Mouse (Mus musculus) neural tube, embryonic 14.5 days (tissue): Measurements from ENCODE around the gene Zfp422. TPM values are rescaled to one million over a fixed set of nuclear protein-coding genes. Genes with fewer than 3 reads are reported as not detected.
"Not testable (repeated sequence)": the region's sequence is repeated elsewhere in the genome, so short reads cannot be mapped to it uniquely, and the experiment has no call there.

Experiments used
- ATAC-seq: fragments of 200-750 bp; cut with Nextera tagmentation; 2 replicates; pipeline ENCODE4 v1.8.0; 2017; ENCODE audit warnings: low read depth, mild to moderate bottlenecking, moderate TSS enrichment, moderate library complexity
- H3K27ac ChIP-seq: fragments of 300-500 bp; sonication (generic); 2 replicates; pipeline ENCODE4 v1.5.1; 2014; ENCODE audit warnings: low read depth, mild to moderate bottlenecking, control low read depth, low read length, moderate library complexity, mixed read lengths
- H3K27me3 ChIP-seq: fragments of 300-500 bp; sonication (generic); 2 replicates; pipeline ENCODE4 v1.6.1; 2014; ENCODE audit warnings: low read length; ENCODE audit not compliant: control insufficient read depth, insufficient read depth
- H3K36me3 ChIP-seq: fragments of 300-500 bp; sonication (generic); 2 replicates; pipeline ENCODE4 v1.6.1; 2014; ENCODE audit warnings: low read length, mixed read lengths; ENCODE audit not compliant: control insufficient read depth, insufficient read depth
- H3K4me1 ChIP-seq: fragments of 300-500 bp; sonication (generic); 2 replicates; pipeline ENCODE4 v1.6.1; 2014; ENCODE audit warnings: low read length; ENCODE audit not compliant: control insufficient read depth, insufficient read depth
- H3K4me2 ChIP-seq: fragments of 300-500 bp; sonication (generic); 2 replicates; pipeline ENCODE4 v1.6.1; 2014; ENCODE audit warnings: mild to moderate bottlenecking, low read depth, low read length, control low read depth
- H3K4me3 ChIP-seq: fragments of 300-500 bp; sonication (generic); 2 replicates; pipeline ENCODE4 v1.5.1; 2014; ENCODE audit warnings: low read depth, low read length, control low read depth, mixed read lengths
- H3K9ac ChIP-seq: fragments of 300-500 bp; sonication (generic); replicated peaks from 2 replicates; pipeline ENCODE4 v1.6.1; 2014; ENCODE audit warnings: low read depth, mild to moderate bottlenecking, control low read depth, low read length, mixed read lengths
- H3K9me3 ChIP-seq: fragments of 300-500 bp; sonication (generic); 2 replicates; pipeline ENCODE4 v1.6.1; 2016; ENCODE audit warnings: low read length; ENCODE audit not compliant: control insufficient read depth
- WGBS: fragments of 180-500 bp; shearing (Covaris S2); extraction: QIAGEN DNeasy Blood & Tissue Kit; methylation state at CpG from one replicate; pipeline ENCODE4 v1.1.7; 2014; 5-methylcytosine and 5-hydroxymethylcytosine counted together
- polyA plus RNA-seq: library from polyadenylated mRNA; unstranded; fragments of >200 nt; fragmentation: Nextera tagmentation; extraction: Ambion mirVana; gene quantifications from 2 replicates; pipeline ENCODE4 v1.2.1, GENCODE M21; 2014

Zfp422 gene
- polyA plus RNA-seq, 1 experiment from 2014 or later, result 133 TPM

DNA sequence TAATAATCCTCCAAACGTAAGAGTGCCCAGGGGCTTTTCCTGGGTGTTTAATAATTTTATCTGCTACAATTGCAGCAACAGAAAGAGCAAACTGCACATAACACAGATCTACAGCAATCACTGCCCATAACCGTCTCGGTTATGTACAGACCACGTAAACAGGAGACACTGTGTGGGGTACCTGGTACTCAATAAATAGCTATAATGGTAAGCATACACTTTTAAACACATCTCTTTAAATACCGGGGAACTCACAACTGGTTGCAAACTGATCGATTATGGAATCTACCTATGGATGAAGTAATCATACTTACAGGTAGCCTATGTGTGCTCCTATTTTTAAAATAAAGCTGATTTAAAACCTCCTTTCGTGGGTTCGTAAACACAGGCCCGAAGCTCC is 704 bp downstream of the Zfp422 start:
- H3K4me2 ChIP-seq, result peak overlapping the region; percentile 81
- H3K36me3 ChIP-seq, result peaks cover 6% of the 10 kb centered on the region
- H3K27ac ChIP-seq, result peak overlapping the region; percentile 94
- WGBS, result 13% methylated on average over 9 of the region's 9 CpGs
- no peaks in the 10 kb centered on the region for H3K27me3 ChIP-seq
- peak overlapping the region; percentile 81 for H3K4me3 ChIP-seq
- H3K4me1 ChIP-seq, result peaks cover 7% of the 10 kb centered on the region; the same call in 1 of the 2 replicates
- no peaks in the 10 kb centered on the region for H3K9me3 ChIP-seq
- H3K9ac ChIP-seq, result peak overlapping the region; percentile 97
- ATAC-seq, result no peak

DNA sequence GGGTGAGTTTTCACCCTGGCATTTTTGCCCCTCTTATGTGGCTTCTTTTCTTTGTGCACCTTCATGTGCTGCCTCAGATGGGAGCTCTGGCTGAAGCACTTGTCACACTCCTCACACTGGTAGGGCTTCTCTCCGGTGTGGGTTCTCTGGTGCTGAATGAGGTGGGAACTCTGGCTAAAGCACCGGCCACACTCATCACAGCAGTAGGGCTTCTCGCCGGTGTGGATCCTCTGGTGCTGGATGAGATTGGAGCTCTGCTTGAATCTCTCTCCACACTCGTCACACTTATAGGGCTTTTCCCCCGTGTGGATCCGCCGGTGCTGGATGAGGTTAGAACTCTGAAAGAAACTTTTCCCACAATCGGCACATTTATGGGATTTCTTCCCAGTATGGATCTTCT is 2.4 kb downstream of the Zfp422 start:
- H3K4me3 ChIP-seq, H3K36me3 ChIP-seq, H3K9me3 ChIP-seq, H3K4me2 ChIP-seq, H3K9ac ChIP-seq, H3K4me1 ChIP-seq, ATAC-seq, H3K27ac ChIP-seq, H3K27me3 ChIP-seq: not testable (repeated sequence)
- WGBS, result 94% methylated on average over 9 of the region's 9 CpGs

DNA sequence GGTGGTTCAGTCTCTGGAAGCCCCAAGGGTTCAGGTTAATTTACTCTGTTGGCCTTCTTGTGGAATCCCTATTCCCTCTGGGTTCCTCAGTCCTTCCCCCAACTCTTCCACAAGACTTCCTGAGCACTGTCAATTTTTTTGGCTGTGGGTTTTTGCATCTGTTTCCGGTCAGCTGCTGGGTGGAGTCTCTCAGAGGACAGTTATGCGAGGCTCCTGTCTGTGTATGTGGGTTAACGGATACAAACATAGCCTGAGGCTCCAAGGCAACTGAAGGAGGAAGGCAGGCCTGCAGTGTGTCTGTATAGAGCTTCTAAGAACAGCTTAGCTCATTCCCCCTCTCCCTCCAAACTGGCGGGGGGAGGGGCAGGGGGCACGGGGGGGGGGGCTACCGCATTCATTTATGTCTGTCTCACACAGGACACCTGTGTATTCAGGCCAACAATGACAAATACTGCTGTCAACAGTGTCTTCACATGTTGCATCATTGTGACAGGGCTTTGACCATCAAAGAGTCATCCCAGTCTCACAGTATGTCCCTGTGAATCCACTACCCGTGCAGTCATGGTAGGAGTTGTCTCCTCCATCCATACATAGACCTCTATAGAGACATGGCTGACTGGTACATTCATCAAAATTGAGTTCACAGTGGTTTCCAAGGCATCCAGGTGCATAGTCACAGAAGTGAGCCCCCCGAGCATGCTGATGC is 7.3 kb downstream of the Zfp422 start:
- no peak for ATAC-seq
- no peaks in the 10 kb centered on the region for H3K27me3 ChIP-seq
- no peak overlapping the region for H3K4me3 ChIP-seq
- no peaks in the 10 kb centered on the region for H3K4me1 ChIP-seq
- H3K27ac ChIP-seq, result no peak overlapping the region
- no peak overlapping the region for H3K9ac ChIP-seq
- no peak overlapping the region for H3K4me2 ChIP-seq
- peaks cover 6% of the 10 kb centered on the region for H3K36me3 ChIP-seq
- H3K9me3 ChIP-seq, result no peaks in the 10 kb centered on the region
- 72% methylated on average over 8 of the region's 8 CpGs for WGBS

DNA sequence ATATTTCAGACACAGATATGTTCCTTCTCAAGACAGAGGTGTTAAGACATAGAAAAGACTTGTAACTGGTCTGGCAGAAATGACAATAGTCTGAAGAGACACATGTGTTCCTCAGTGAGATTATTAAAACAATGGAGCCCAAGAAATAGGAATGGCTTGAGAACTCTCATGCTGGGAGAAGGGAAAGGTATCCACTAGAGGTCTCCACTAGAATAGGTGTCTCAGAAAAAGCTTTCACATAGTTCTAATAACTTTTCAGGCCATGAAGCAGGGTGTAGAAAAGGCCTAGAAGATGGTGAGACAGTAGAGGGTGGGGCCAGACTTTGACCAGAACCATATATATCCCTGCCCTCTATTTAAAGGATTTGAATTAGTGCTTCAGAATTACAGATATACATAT is 10.7 kb downstream of the Zfp422 start:
- ATAC-seq, result no peak
- H3K27ac ChIP-seq, result no peak overlapping the region
- H3K4me1 ChIP-seq, result no peaks in the 10 kb centered on the region
- no peaks in the 10 kb centered on the region for H3K9me3 ChIP-seq
- no peaks in the 10 kb centered on the region for H3K27me3 ChIP-seq
- no peak overlapping the region for H3K4me3 ChIP-seq
- no peak overlapping the region for H3K9ac ChIP-seq
- no peaks in the 10 kb centered on the region for H3K36me3 ChIP-seq
- no peak overlapping the region for H3K4me2 ChIP-seq

DNA sequence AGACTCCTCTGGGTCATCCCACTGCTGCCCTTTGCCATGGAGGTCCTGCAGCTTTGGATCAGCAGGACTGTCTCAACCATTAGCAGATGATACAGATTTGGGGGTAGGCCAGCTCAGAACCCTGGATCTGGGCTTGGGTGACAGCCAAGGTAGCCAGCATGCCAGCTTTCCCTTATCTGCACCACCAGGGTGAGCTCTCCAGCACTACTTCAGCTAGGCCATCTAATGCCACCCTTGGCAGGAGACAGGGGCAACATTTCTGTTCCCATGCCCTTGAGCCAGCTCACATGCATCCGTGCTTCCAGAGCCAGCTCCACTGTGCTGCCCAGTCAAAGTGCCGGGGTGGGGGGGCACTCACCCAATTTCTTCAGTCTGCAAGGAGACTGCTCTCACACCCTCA is 13.1 kb downstream of the Zfp422 start:
- no peak for ATAC-seq
- WGBS, result 86% methylated on average over 2 of the region's 2 CpGs
- no peak overlapping the region for H3K9ac ChIP-seq
- no peaks in the 10 kb centered on the region for H3K4me1 ChIP-seq
- no peaks in the 10 kb centered on the region for H3K27me3 ChIP-seq
- no peaks in the 10 kb centered on the region for H3K36me3 ChIP-seq
- H3K27ac ChIP-seq, result no peak overlapping the region
- H3K9me3 ChIP-seq, result no peaks in the 10 kb centered on the region
- H3K4me3 ChIP-seq, result no peak overlapping the region
- no peak overlapping the region for H3K4me2 ChIP-seq

DNA sequence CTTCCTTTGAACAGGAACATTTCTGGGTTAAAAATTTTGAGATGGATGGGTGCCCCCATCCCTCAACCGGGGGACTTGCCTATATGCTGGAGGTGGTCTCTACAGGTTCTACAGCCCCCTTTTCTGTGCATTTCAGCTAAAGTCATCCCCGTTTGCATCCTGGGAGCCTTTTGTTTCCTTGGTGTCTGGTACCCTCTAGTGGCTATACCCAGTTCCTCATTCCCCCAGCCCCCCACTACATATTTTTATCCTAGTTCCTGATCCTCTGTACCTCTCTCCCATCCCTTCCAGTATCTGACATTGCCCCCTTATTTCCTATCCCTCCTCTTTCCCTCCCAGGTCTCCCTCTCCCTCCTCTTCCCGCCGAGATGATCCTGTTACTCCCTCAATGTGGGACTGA is 21.6 kb downstream of the Zfp422 start:
- Histone ChIP-seq H3K4me2 (no peak overlapping the region), H3K36me3 (no peaks in the 10 kb centered on the region), H3K27me3 (no peaks in the 10 kb centered on the region), H3K9me3 (no peaks in the 10 kb centered on the region), H3K9ac (no peak overlapping the region), H3K27ac (no peak overlapping the region), H3K4me3 (no peak overlapping the region), H3K4me1 (no peaks in the 10 kb centered on the region)
- ATAC-seq, result no peak
- 54% methylated on average over 4 of the region's 4 CpGs for WGBS

DNA sequence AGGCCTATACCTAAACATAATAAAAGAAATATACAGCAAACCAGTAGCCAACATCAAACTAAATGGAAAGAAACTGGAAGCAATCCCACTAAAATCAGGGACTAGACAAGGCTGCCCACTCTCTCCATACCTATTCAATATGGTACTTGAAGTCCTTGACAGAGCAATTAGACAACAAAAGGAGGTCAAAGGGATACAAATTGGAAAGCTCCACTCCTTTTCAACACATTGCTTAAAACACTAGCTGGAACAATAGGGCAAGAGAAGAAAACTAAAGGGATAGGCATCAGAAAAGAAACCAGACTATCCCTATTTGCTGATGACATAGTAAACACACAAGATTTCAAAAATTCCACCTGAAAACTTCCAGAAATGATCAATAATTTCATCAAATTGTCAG is 27.8 kb downstream of the Zfp422 start:
- not testable (repeated sequence) for H3K36me3 ChIP-seq, H3K27ac ChIP-seq, H3K9ac ChIP-seq, H3K4me2 ChIP-seq, ATAC-seq, H3K9me3 ChIP-seq, H3K27me3 ChIP-seq, H3K4me3 ChIP-seq, H3K4me1 ChIP-seq

DNA sequence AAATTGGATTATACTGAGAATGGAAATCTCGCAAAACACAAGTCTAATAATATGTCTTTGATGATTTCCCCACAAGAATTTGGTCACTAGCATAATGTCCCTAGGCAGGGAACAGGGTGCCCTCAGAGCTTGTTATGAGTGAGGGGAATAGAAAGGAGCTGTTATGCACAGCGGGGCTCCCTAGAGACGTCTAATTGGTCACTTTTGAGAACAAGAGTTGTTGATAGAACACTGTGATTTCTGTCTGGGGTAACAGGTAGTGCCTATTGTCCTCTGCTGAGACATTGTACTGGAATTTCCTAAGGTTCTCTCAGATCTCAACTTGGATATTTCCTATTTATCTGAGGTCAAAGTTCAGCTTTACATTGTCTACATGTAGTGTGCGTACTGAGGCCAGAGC is 44.7 kb downstream of the Zfp422 start, which contains the start of gene Olfr215:
Gene Olfr215 (minus strand): TSS at position 101 of the 400 bp plus-strand sequence.
- Histone ChIP-seq H3K27ac (no peak within 1 kb of the TSS), H3K4me3 (no peak within 1 kb of the TSS), H3K4me2 (no peak within 1 kb of the TSS), H3K27me3 (no peaks in the 10 kb centered on the region), H3K9ac (no peak within 1 kb of the TSS), H3K9me3 (no peaks in the 10 kb centered on the region), H3K36me3 (no peaks in the 10 kb centered on the region), H3K4me1 (no peaks in the 10 kb centered on the region)
- 71% methylated on average over 4 of the region's 4 CpGs for WGBS
- no peak for ATAC-seq
